Mouse (Mus musculus) ovary, postnatal 36 days (tissue): ENCODE results near the gene Zfp646.

Experiments used
- DNase-seq: peaks from one replicate; pipeline ENCODE4 v3.0.0; 2022; ENCODE audit warnings: low spot score, mixed read lengths

Gene Zfp646

GRCm38 (mm10) chr7:127921516-127921915 is 45.5 kb downstream of the Zfp646 start:
- no peak for DNase-seq

- DNase-seq, result no peak
Measured at GRCm38 (mm10) chr7:127922451-127923275, 46.6 kb downstream of the Zfp646 start.

- DNase-seq, result no peak
Measured at GRCm38 (mm10) chr7:127923714-127924113, 47.7 kb downstream of the Zfp646 start.

- no peak for DNase-seq
Measured at GRCm38 (mm10) chr7:127925252-127925651, 49.2 kb downstream of the Zfp646 start.

GRCm38 (mm10) chr7:127926066-127926465 is 50.0 kb downstream of the Zfp646 start:
- no peak for DNase-seq

- DNase-seq, result no peak
Measured at GRCm38 (mm10) chr7:127926846-127927245, 50.8 kb downstream of the Zfp646 start.

- no peak for DNase-seq
Measured at GRCm38 (mm10) chr7:127927726-127928125, 51.7 kb downstream of the Zfp646 start.

- no peak for DNase-seq
Measured at GRCm38 (mm10) chr7:127928596-127928995, 52.6 kb downstream of the Zfp646 start.

GRCm38 (mm10) chr7:127929923-127930322 is 53.9 kb downstream of the Zfp646 start, which contains the start of gene Prss8:
TSS of gene Prss8 (minus strand) at chr7:127930104.
- no peak for DNase-seq

- no peak for DNase-seq
Measured at GRCm38 (mm10) chr7:127930636-127931035, 54.6 kb downstream of the Zfp646 start.

- no peak for DNase-seq
Measured at GRCm38 (mm10) chr7:127931351-127932135, 55.5 kb downstream of the Zfp646 start.

GRCm38 (mm10) chr7:127932273-127933031 is 56.4 kb downstream of the Zfp646 start:
- no peak for DNase-seq

- no peak for DNase-seq
Measured at GRCm38 (mm10) chr7:127934075-127934474, 58.1 kb downstream of the Zfp646 start.

- peak; percentile 95 for DNase-seq
Measured at GRCm38 (mm10) chr7:127935028-127935722, 59.2 kb downstream of the Zfp646 start.
